Mouse (Mus musculus) heart, embryonic 15.5 days (tissue): ENCODE data around the gene Ywhab. TPM values are rescaled to one million over a fixed set of nuclear protein-coding genes. Genes with fewer than 3 reads are reported as not detected.
A peak's percentile ranks its signal among the peaks of the same experiment; 100 is the strongest.

ENCODE experiments used
- ATAC-seq: fragments of 200-750 bp; cut with Nextera tagmentation; replicated peaks from 2 replicates; pipeline ENCODE4 v1.8.0; 2017; ENCODE audit warnings: low read depth, moderate TSS enrichment; ENCODE audit not compliant: insufficient number of reproducible peaks, insufficient read depth, low FRiP score
- H3K27ac ChIP-seq: fragments of 300-500 bp; sonication (generic); 2 replicates; pipeline ENCODE4 v1.5.1; 2015; ENCODE audit warnings: mild to moderate bottlenecking, inconsistent platforms
- H3K27me3 ChIP-seq: fragments of 300-500 bp; sonication (generic); 2 replicates; pipeline ENCODE4 v1.6.1; 2015; ENCODE audit warnings: inconsistent platforms
- H3K36me3 ChIP-seq: fragments of 300-500 bp; sonication (generic); 2 replicates; pipeline ENCODE4 v1.6.1; 2015; ENCODE audit warnings: mild to moderate bottlenecking, inconsistent platforms
- H3K4me1 ChIP-seq: fragments of 300-500 bp; sonication (generic); replicated peaks from 2 replicates; pipeline ENCODE4 v1.6.1; 2015; ENCODE audit warnings: inconsistent platforms
- H3K4me2 ChIP-seq: fragments of 300-500 bp; sonication (generic); 2 replicates; pipeline ENCODE4 v1.6.1; 2015; ENCODE audit warnings: inconsistent platforms, mild to moderate bottlenecking, moderate library complexity
- H3K4me3 ChIP-seq: fragments of 300-500 bp; sonication (generic); 2 replicates; pipeline ENCODE4 v1.5.1; 2015; ENCODE audit warnings: mild to moderate bottlenecking, inconsistent platforms
- H3K9ac ChIP-seq: fragments of 300-500 bp; sonication (generic); 2 replicates; pipeline ENCODE4 v1.6.1; 2015; ENCODE audit warnings: mild to moderate bottlenecking, inconsistent platforms
- H3K9me3 ChIP-seq: fragments of 300-500 bp; sonication (generic); replicated peaks from 2 replicates; pipeline ENCODE4 v1.6.1; 2016; ENCODE audit warnings: inconsistent platforms
- WGBS: fragments of 180-500 bp; shearing (Covaris S2); methylation state at CpG from one replicate; pipeline ENCODE4 v1.1.7; 2015; ENCODE audit warnings: mixed read lengths; 5-methylcytosine and 5-hydroxymethylcytosine counted together
- polyA plus RNA-seq: library from polyadenylated mRNA; unstranded; fragments of >200 nt; fragmentation: Nextera tagmentation; extraction: Ambion mirVana; gene quantifications from 2 replicates; pipeline ENCODE4 v1.2.1, GENCODE M21; 2015

The Ywhab gene
- polyA plus RNA-seq, 1 experiment from 2014 or later = 202 TPM

- no peaks in the 10 kb centered on the region for H3K36me3 ChIP-seq
- H3K4me2 ChIP-seq = no peak overlapping the region
- 57% methylated on average over 8 of the region's 8 CpGs for WGBS
- no peaks in the 10 kb centered on the region for H3K9me3 ChIP-seq
- H3K4me3 ChIP-seq = no peak overlapping the region
- no peak for ATAC-seq
- H3K4me1 ChIP-seq = no peaks in the 10 kb centered on the region
- no peaks in the 10 kb centered on the region for H3K27me3 ChIP-seq
- no peak overlapping the region for H3K27ac ChIP-seq
- no peak overlapping the region for H3K9ac ChIP-seq
Measured at GRCm38 (mm10) chr2:163987233-163987632, 7.5 kb upstream of the Ywhab start.

- Histone ChIP-seq H3K9me3 (no peaks in the 10 kb centered on the region), H3K36me3 (peaks cover 3% of the 10 kb centered on the region; the same call in 1 of the 2 replicates), H3K27ac (no peak overlapping the region), H3K9ac (no peak overlapping the region), H3K4me3 (no peak overlapping the region), H3K4me2 (no peak overlapping the region), H3K4me1 (peaks cover 24% of the 10 kb centered on the region), H3K27me3 (no peaks in the 10 kb centered on the region)
- WGBS = 94% methylated on average over 2 of the region's 2 CpGs
- no peak for ATAC-seq
Measured at GRCm38 (mm10) chr2:163992871-163993270, 1.9 kb upstream of the Ywhab start.

- H3K4me1 ChIP-seq = peaks cover 38% of the 10 kb centered on the region
- H3K9me3 ChIP-seq = no peaks in the 10 kb centered on the region
- H3K27me3 ChIP-seq = no peaks in the 10 kb centered on the region
- peak overlapping the region; percentile 95 for H3K4me3 ChIP-seq
- peak overlapping the region; percentile 68 for H3K4me2 ChIP-seq
- peaks cover 6% of the 10 kb centered on the region; the same call in 1 of the 2 replicates for H3K36me3 ChIP-seq
- under 1% methylated on average over 75 of the region's 79 CpGs for WGBS
- ATAC-seq = peak; percentile 99
- peak overlapping the region; percentile 95 for H3K9ac ChIP-seq
- peak overlapping the region; percentile 97 for H3K27ac ChIP-seq
Measured at GRCm38 (mm10) chr2:163994977-163995862, 460 bp downstream of the Ywhab start.

GRCm38 (mm10) chr2:163996275-163996674 lies 1.5 kb downstream of the Ywhab start:
- H3K9ac ChIP-seq = peak overlapping the region; percentile 95
- ATAC-seq = no peak
- peak overlapping the region; percentile 68 for H3K4me2 ChIP-seq
- peaks cover 44% of the 10 kb centered on the region for H3K4me1 ChIP-seq
- no peaks in the 10 kb centered on the region for H3K27me3 ChIP-seq
- H3K36me3 ChIP-seq = peaks cover 6% of the 10 kb centered on the region; the same call in 1 of the 2 replicates
- WGBS = 65% methylated on average over 6 of the region's 6 CpGs
- H3K9me3 ChIP-seq = no peaks in the 10 kb centered on the region
- peak overlapping the region; percentile 95 for H3K4me3 ChIP-seq
- 0 out of 2 replicates have a peak overlapping the region, but pooled peaks have one; percentile 97 for H3K27ac ChIP-seq

- Histone ChIP-seq H3K9ac (peak overlapping the region; percentile 1; the same call in 1 of the 2 replicates), H3K4me1 (peaks cover 47% of the 10 kb centered on the region), H3K27me3 (no peaks in the 10 kb centered on the region), H3K4me3 (peak overlapping the region; percentile 21), H3K36me3 (peaks cover 6% of the 10 kb centered on the region; the same call in 1 of the 2 replicates), H3K27ac (no peak overlapping the region), H3K4me2 (peak overlapping the region; percentile 68), H3K9me3 (no peaks in the 10 kb centered on the region)
- no peak for ATAC-seq
- 49% methylated on average over 5 of the region's 5 CpGs for WGBS
Measured at GRCm38 (mm10) chr2:163996899-163997298, 2.1 kb downstream of the Ywhab start.

GRCm38 (mm10) chr2:163998981-163999380 lies 4.2 kb downstream of the Ywhab start:
- H3K4me3 ChIP-seq = no peak overlapping the region

GRCm38 (mm10) chr2:164002637-164003036 lies 7.9 kb downstream of the Ywhab start:
- peaks cover 52% of the 10 kb centered on the region for H3K4me1 ChIP-seq

More at GRCm38 (mm10) chr2:163998981-163999380, 4.2 kb downstream of the Ywhab start:
- H3K9me3 ChIP-seq = no peaks in the 10 kb centered on the region
- H3K4me1 ChIP-seq = peaks cover 52% of the 10 kb centered on the region
- H3K27ac ChIP-seq = no peak overlapping the region
- H3K4me2 ChIP-seq = no peak overlapping the region
- ATAC-seq = no peak
- H3K9ac ChIP-seq = no peak overlapping the region
- H3K27me3 ChIP-seq = no peaks in the 10 kb centered on the region
- WGBS = 82% methylated on average over 6 of the region's 6 CpGs
- H3K36me3 ChIP-seq = peaks cover 6% of the 10 kb centered on the region; the same call in 1 of the 2 replicates

GRCm38 (mm10) chr2:164004503-164004902 lies 9.7 kb downstream of the Ywhab start:
- peaks cover 41% of the 10 kb centered on the region for H3K4me1 ChIP-seq

More at GRCm38 (mm10) chr2:164002637-164003036, 7.9 kb downstream of the Ywhab start:
- no peak overlapping the region for H3K9ac ChIP-seq
- H3K36me3 ChIP-seq = peaks cover 5% of the 10 kb centered on the region; the same call in 1 of the 2 replicates
- no peak overlapping the region for H3K27ac ChIP-seq
- H3K4me2 ChIP-seq = no peak overlapping the region
- H3K4me3 ChIP-seq = no peak overlapping the region
- H3K27me3 ChIP-seq = no peaks in the 10 kb centered on the region
- no peaks in the 10 kb centered on the region for H3K9me3 ChIP-seq
- ATAC-seq = no peak
- 83% methylated on average over 3 of the region's 3 CpGs for WGBS

GRCm38 (mm10) chr2:164006932-164007331 lies 12.2 kb downstream of the Ywhab start:
- no peak for ATAC-seq
- H3K4me1 ChIP-seq = peaks cover 30% of the 10 kb centered on the region
- no peak overlapping the region for H3K4me2 ChIP-seq
- no peaks in the 10 kb centered on the region for H3K9me3 ChIP-seq
- peaks cover 6% of the 10 kb centered on the region for H3K36me3 ChIP-seq
- 52% methylated on average over 10 of the region's 10 CpGs for WGBS
- H3K27me3 ChIP-seq = no peaks in the 10 kb centered on the region
- H3K9ac ChIP-seq = no peak overlapping the region
- no peak overlapping the region for H3K4me3 ChIP-seq
- no peak overlapping the region for H3K27ac ChIP-seq

More at GRCm38 (mm10) chr2:164004503-164004902, 9.7 kb downstream of the Ywhab start:
- ATAC-seq = no peak
- H3K27ac ChIP-seq = no peak overlapping the region
- no peaks in the 10 kb centered on the region for H3K36me3 ChIP-seq
- WGBS = 63% methylated on average over 5 of the region's 5 CpGs
- no peak overlapping the region for H3K4me3 ChIP-seq
- H3K9ac ChIP-seq = no peak overlapping the region
- H3K4me2 ChIP-seq = no peak overlapping the region
- no peaks in the 10 kb centered on the region for H3K9me3 ChIP-seq
- no peaks in the 10 kb centered on the region for H3K27me3 ChIP-seq

GRCm38 (mm10) chr2:164007547-164007946 lies 12.8 kb downstream of the Ywhab start:
- H3K4me1 ChIP-seq = peaks cover 30% of the 10 kb centered on the region
- H3K27ac ChIP-seq = no peak overlapping the region
- H3K9ac ChIP-seq = no peak overlapping the region
- no peak overlapping the region for H3K4me2 ChIP-seq
- ATAC-seq = no peak
- no peak overlapping the region for H3K4me3 ChIP-seq
- no peaks in the 10 kb centered on the region for H3K27me3 ChIP-seq
- H3K9me3 ChIP-seq = no peaks in the 10 kb centered on the region
- WGBS = 74% methylated on average over 8 of the region's 8 CpGs
- H3K36me3 ChIP-seq = peaks cover 12% of the 10 kb centered on the region

GRCm38 (mm10) chr2:164007987-164008545 lies 13.3 kb downstream of the Ywhab start:
- no peak overlapping the region for H3K4me2 ChIP-seq
- H3K4me1 ChIP-seq = peaks cover 29% of the 10 kb centered on the region
- H3K27me3 ChIP-seq = no peaks in the 10 kb centered on the region

More at GRCm38 (mm10) chr2:164007987-164008545, 13.3 kb downstream of the Ywhab start:
- no peak overlapping the region for H3K27ac ChIP-seq
- no peaks in the 10 kb centered on the region for H3K9me3 ChIP-seq
- H3K9ac ChIP-seq = no peak overlapping the region
- H3K36me3 ChIP-seq = peaks cover 17% of the 10 kb centered on the region
- H3K4me3 ChIP-seq = no peak overlapping the region
- no peak for ATAC-seq
- 77% methylated on average over 2 of the region's 2 CpGs for WGBS
